Mouse (Mus musculus): ENCODE data around the gene Polr3a.

Gene Polr3a

DNA sequence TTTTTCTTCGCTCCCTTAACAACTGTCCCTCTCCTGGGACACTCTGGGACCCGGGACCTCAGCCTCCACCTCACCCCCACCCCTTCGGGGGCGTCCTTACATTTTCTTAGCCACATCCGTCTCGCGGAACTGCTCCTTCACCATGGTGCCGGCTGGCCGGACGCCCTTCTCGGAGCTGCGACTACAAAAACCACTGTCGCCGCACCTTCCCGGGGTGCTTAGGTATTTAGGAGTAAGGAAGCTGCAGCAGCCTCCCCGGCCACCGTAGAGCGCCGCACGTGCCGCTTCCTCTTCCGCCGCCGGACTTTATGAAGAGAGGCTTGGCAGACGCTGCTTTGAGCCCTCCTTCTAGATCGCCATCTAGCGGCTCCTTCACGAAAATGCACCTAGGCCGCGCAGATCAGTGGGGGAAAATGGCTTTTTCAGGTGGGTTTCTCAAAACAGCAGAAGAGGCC, at the start of gene Polr3a, which contains the start of gene Rps24:
Gene Polr3a (minus strand): TSS at position 286 of the 455 bp plus-strand sequence.
Gene Rps24 (plus strand): TSS at position 353 of the 455 bp plus-strand sequence.
- DNase-seq = peak; percentile 94

- DNase-seq = no peak
Measured at GRCm38 (mm10) chr14:24534865-24535545, 48.1 kb upstream of the Polr3a start.

- DNase-seq = no peak
Measured at GRCm38 (mm10) chr14:24530228-24530627, 43.4 kb upstream of the Polr3a start.

DNA sequence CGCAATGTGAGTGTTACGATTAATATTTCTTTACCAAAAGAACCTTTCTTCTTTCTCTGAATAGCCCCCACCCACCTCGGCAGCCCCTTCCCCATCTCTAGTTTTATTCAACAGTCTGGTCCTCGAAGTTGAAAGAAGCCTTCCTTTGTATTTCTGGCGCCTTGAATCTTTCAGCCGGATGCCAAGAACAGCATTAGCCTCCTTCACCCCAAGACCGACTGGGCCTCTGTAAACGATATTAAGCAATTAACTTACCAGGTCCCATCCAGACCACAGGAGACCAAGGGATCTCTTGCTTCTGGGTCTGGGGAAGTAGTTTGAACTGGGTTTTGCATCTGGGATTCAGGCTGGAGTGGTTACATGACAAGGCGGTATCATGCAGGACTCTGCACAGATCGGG, 39.6 kb upstream of the Polr3a start:
- DNase-seq = no peak

DNA sequence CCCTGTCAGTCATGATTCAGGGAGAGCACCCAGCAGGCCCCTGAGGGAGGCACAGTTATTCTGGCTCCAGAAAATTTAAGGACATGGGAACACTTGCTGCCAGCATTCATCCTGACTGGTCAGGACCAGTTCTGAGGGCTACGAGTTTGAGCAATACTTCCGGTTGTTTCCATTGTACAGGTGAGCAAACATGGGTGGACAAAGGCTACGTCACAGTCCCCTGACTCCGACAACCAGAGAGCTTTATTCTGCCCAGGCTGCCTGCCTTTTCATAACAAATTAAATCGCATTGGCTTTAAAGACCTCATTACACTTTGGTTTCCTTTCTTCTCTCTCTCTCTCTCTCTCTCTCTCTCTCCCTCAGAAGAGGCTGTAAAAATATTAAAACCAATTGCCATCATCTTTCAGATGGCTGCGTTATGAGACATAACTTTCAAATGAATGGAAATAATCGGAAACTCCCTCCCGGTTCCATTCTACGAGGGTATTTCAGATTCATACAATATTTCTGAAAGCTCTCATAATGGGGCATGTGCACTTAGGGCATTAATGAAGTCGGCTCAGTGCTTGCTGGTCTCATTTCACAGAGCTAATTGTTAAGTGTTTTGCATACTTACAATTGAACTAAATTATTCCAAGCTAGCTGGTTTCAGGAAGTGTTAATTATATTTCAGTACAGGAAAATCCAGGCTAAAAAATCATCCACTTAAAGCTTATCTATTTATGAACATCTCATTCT, 39.0 kb upstream of the Polr3a start:
- no peak for DNase-seq

GRCm38 (mm10) chr14:24525137-24525536, 38.3 kb upstream of the Polr3a start:
- no peak for DNase-seq

GRCm38 (mm10) chr14:24521597-24521996, 34.7 kb upstream of the Polr3a start:
- no peak for DNase-seq

GRCm38 (mm10) chr14:24512527-24513161, 25.8 kb upstream of the Polr3a start:
- no peak for DNase-seq

GRCm38 (mm10) chr14:24510679-24511078, 23.8 kb upstream of the Polr3a start:
- DNase-seq = no peak

GRCm38 (mm10) chr14:24510218-24510617, 23.4 kb upstream of the Polr3a start:
- no peak for DNase-seq

- no peak for DNase-seq
Measured at GRCm38 (mm10) chr14:24509557-24509956, 22.7 kb upstream of the Polr3a start.

DNA sequence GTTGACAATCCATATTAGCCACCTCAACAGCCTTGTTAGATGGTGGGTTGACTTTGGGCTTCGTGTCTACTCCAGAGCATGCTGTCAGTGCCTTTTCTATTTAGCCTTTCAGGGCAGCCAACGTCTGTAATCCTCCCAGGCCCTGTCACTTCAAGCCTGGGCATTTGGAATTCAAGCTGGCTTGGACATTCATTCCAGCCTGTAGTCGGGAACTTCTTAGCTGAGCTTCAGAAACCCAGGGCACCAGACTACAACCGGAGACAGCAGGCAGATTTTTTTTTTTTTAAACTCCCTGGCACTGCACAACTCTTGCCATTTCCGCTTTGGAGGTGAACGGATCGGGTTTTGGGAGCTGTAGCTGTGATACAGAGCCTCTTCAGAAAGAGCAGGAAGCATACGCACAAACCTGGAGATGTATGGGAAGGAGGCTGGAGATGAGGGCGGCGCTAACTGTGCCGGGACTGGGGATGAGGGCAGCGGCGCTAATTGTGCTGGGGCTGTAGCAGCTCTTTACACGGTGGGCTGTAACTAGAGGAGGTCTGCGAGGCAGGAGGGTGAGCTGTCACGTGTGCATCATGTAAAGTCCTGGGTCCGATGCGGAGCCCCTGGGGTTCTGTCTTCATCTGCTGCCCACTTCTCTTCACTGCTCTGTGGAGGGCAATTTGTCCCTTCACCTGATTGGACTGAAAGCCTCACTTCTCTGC, 21.4 kb upstream of the Polr3a start:
- DNase-seq = no peak

- DNase-seq = no peak
Measured at GRCm38 (mm10) chr14:24507452-24508069, 20.7 kb upstream of the Polr3a start.

GRCm38 (mm10) chr14:24501256-24501655, 14.4 kb upstream of the Polr3a start:
- no peak for DNase-seq

GRCm38 (mm10) chr14:24500845-24501186, 14.0 kb upstream of the Polr3a start:
- no peak for DNase-seq

DNA sequence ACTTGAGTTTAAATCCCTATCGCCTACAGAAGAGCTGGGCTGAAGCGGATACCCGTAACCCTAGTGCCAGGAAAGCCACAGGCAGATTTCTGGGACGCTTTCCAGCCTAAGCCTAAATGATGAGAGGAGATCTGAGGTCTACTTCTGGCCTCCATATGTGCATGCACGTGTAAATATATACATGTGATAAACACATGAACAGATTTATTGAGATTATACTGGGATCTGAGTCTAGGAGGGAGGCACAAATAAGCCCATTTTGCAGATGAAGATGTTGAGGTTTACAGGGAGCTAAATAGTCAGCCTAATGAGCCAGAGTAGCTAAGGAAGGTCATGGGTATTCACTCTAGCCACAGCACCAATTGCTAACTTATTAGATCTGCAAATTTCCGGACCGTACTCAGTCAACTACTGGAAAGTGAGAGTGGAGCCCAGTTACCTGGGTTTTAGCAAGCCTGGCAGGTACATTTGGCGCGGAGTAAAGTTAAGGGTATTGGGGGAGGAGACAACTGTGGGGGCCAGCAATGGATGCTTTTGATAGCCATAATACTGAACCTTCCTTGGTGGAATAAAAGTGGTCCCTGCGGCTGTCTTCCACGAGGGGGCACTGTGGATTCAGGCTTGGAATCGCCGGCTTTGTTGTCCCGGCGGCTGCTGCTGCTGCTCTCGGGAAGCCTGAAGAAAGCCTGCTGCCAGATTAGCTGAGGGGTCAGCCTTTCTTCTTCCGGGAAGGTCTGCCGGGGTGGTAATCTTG, 13.4 kb upstream of the Polr3a start:
- peak; percentile 83 for DNase-seq

DNA sequence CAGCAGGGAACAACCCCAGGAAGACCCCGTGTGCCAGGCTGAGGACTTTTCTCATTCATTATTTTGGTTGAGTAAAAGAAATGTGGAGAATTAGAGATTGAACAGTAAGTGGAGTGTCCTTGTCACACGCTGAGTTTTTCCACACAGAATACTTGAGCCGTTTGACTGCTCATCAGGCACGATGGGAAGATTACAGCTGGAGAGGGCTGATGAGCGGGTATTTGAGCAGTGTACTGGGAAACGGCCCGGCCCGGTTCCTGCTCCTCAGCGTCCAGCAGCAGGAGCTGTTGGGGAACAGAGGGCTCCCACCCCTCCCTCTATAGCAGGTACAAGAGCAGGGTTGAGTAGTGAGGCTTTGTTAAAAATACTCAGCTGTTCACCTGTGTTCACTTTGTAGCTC, 12.6 kb upstream of the Polr3a start:
- no peak for DNase-seq

- DNase-seq = no peak
Measured at GRCm38 (mm10) chr14:24498561-24499255, 11.8 kb upstream of the Polr3a start.

- DNase-seq = no peak
Measured at GRCm38 (mm10) chr14:24497443-24497842, 10.6 kb upstream of the Polr3a start.

DNA sequence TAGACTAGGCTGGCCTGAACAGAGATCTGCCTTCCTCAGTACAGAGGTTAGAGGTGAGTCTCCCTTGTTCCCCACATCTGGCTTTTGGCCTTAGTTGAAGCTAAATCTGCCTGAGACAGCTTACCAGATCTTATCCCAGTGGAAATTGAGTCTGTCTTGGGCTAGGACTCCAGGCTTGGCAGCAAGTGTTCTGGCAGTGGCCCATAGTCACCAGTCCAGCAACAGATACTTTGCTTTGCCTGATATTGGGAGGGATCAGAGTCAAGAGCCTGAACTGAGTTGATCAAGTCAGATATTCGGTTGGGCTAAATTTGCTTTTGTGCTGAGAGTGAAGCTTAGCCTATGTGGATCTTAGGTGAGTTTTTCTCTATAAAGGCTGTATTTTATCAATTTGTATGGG, 9.6 kb upstream of the Polr3a start:
- DNase-seq = no peak

DNA sequence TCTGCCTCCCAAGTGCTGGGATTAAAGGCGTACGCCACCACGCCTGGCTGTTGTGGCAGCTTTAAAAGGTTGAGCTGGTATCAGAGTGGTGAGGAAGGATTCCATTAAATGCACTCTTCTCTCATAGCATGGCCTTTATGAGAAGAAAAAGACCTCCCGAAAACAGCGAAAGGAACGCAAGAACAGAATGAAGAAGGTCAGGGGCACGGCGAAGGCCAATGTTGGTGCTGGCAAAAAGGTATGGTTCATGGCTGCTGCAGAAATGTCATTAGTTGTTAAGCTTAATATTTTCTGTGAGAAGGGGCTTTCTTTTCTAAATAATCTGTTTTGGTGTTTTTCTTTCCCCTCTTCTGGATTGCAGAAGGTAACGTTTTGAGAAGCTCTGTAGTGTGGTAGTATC, 6.4 kb upstream of the Polr3a start:
- no peak for DNase-seq
